15 mouse cellular contexts compared by ENCODE assay signal in the genomic region with DNA sequence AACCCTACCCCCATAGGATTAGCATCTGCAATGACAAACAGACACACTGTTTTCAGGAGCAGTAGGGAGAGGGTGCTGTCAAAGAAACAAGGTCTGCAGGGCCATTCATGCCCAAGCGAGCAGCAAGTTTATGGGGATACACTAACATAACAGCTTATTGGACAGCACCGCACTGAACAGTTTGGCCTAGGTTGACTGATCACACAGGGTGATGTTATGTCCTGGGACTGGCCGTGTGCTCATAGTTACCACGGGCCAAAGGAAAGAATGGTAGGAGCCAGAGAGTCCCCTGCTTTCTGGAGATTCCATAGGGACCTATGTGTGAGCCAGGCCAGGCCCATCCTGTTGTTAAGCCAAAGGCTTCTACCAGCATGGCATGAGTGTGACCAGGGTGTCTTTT.
DNase-seq lines count a peak whose midpoint lies in the region; ATAC-seq lines count a peak whose summit lies in the region.
"Had no signal": no experiment of that assay in that cellular context is flagged by ENCODE, and none has a peak within 500 bp of the region (broad histone marks: within the 10 kb centered on the region; RNA-seq: fewer than 3 reads in every experiment).

No protein-coding gene starts in this region.

- no peaks in the 10 kb centered on the region for H3K27me3 ChIP-seq in forebrain, embryonic 12.5 days
- no peaks in the 10 kb centered on the region for H3K27me3 ChIP-seq in forebrain, embryonic 11.5 days (ENCODE audit: control insufficient read depth, insufficient read depth, low read length)
- no peaks in the 10 kb centered on the region for H3K27me3 ChIP-seq in kidney, embryonic 16.5 days (ENCODE audit: insufficient read depth, low read length)
- H3K27me3 ChIP-seq in embryonic facial prominence, embryonic 14.5 days (replicated peaks; ENCODE audit: control insufficient read depth, insufficient read depth, low read length): no peaks in the 10 kb centered on the region
- H3K27me3 ChIP-seq in limb, embryonic 15.5 days: no peaks in the 10 kb centered on the region
- H3K27me3 ChIP-seq: liver, embryonic 13.5 days; lung, embryonic 15.5 days had no signal

- no peak for ATAC-seq in forebrain, embryonic 12.5 days (ENCODE audit: low FRiP score)
- ATAC-seq in forebrain, embryonic 11.5 days (replicated peaks; ENCODE audit: low FRiP score): no peak
- 0 out of 2 replicates have a peak, but pooled peaks have one; percentile 57 for ATAC-seq in kidney, embryonic 16.5 days (ENCODE audit: low FRiP score, low TSS enrichment)
- ATAC-seq in embryonic facial prominence, embryonic 14.5 days (ENCODE audit: low read depth): no peak
- no peak for ATAC-seq in limb, embryonic 15.5 days (ENCODE audit: insufficient number of reproducible peaks, low FRiP score, low TSS enrichment, low read depth)

- H3K4me2 ChIP-seq in forebrain, embryonic 12.5 days: no peak overlapping the region
- no peak overlapping the region for H3K4me2 ChIP-seq in forebrain, embryonic 11.5 days (ENCODE audit: low read depth, low read length, severe bottlenecking)
- no peak overlapping the region for H3K4me2 ChIP-seq in kidney, embryonic 16.5 days (replicated peaks; ENCODE audit: low read depth, low read length)
- H3K4me2 ChIP-seq in embryonic facial prominence, embryonic 14.5 days (ENCODE audit: low read depth, low read length): no peak overlapping the region
- no peak overlapping the region for H3K4me2 ChIP-seq in limb, embryonic 15.5 days
- H3K4me2 ChIP-seq: liver, embryonic 13.5 days; lung, embryonic 15.5 days had no signal

- H3K4me3 ChIP-seq in forebrain, embryonic 12.5 days (replicated peaks): no peak overlapping the region
- no peak overlapping the region for H3K4me3 ChIP-seq in forebrain, embryonic 11.5 days (ENCODE audit: low read depth, low read length)
- no peak overlapping the region for H3K4me3 ChIP-seq in kidney, embryonic 16.5 days (ENCODE audit: low read length)
- no peak overlapping the region for H3K4me3 ChIP-seq in embryonic facial prominence, embryonic 14.5 days (ENCODE audit: low read depth, low read length)
- no peak overlapping the region for H3K4me3 ChIP-seq in limb, embryonic 15.5 days
- H3K4me3 ChIP-seq: heart, adult 2 months; liver, embryonic 13.5 days; lung, embryonic 15.5 days had no signal

- WGBS in forebrain, embryonic 12.5 days: 87% methylated on average over 4 of the region's 4 CpGs
- WGBS in forebrain, embryonic 11.5 days: 92% methylated on average over 4 of the region's 4 CpGs
- WGBS in kidney, embryonic 16.5 days: 61% methylated on average over 4 of the region's 4 CpGs
- WGBS in embryonic facial prominence, embryonic 14.5 days: 84% methylated on average over 4 of the region's 4 CpGs
- WGBS in limb, embryonic 15.5 days: 70% methylated on average over 4 of the region's 4 CpGs

- H3K4me1 ChIP-seq in forebrain, embryonic 12.5 days: peaks cover 15% of the 10 kb centered on the region
- no peaks in the 10 kb centered on the region; the same call in 1 of the 2 replicates for H3K4me1 ChIP-seq in forebrain, embryonic 11.5 days (replicated peaks; ENCODE audit: control insufficient read depth, insufficient read depth, low read length)
- H3K4me1 ChIP-seq in kidney, embryonic 16.5 days (ENCODE audit: insufficient read depth, low read length): peaks cover 15% of the 10 kb centered on the region; the same call in 1 of the 2 replicates
- peaks cover 18% of the 10 kb centered on the region for H3K4me1 ChIP-seq in embryonic facial prominence, embryonic 14.5 days (ENCODE audit: control insufficient read depth, insufficient read depth, low read length)
- peaks cover 30% of the 10 kb centered on the region for H3K4me1 ChIP-seq in limb, embryonic 15.5 days
- H3K4me1 ChIP-seq: liver, embryonic 13.5 days had no signal

- no peak overlapping the region for H3K9ac ChIP-seq in forebrain, embryonic 12.5 days
- H3K9ac ChIP-seq in forebrain, embryonic 11.5 days (ENCODE audit: low read length): no peak overlapping the region
- no peak overlapping the region for H3K9ac ChIP-seq in kidney, embryonic 16.5 days (replicated peaks; ENCODE audit: low read length)
- H3K9ac ChIP-seq in embryonic facial prominence, embryonic 14.5 days (ENCODE audit: low read depth, low read length): no peak overlapping the region
- no peak overlapping the region for H3K9ac ChIP-seq in limb, embryonic 15.5 days
- H3K9ac ChIP-seq: liver, embryonic 13.5 days; lung, embryonic 15.5 days had no signal

- no peak for DNase-seq in forebrain, embryonic 11.5 days (ENCODE audit: low spot score)
- no peak for DNase-seq in kidney, adult 11 months
- DNase-seq in embryonic facial prominence, embryonic 14.5 days (ENCODE audit: low spot score): no peak
- DNase-seq in thymus, postnatal 36 days: no peak
- no peak for DNase-seq in cerebellum, postnatal 25 days
- DNase-seq: cerebellum, adult 9-11 months; heart, adult 2 months; kidney, adult 8-10 months; liver, embryonic 13.5 days; thymus, postnatal 4 days had no signal

- no peaks in the 10 kb centered on the region for H3K9me3 ChIP-seq in forebrain, embryonic 12.5 days
- no peaks in the 10 kb centered on the region for H3K9me3 ChIP-seq in forebrain, embryonic 11.5 days (ENCODE audit: control insufficient read depth, low read length)
- H3K9me3 ChIP-seq in kidney, embryonic 16.5 days (ENCODE audit: low read length): no peaks in the 10 kb centered on the region
- no peaks in the 10 kb centered on the region for H3K9me3 ChIP-seq in embryonic facial prominence, embryonic 14.5 days (ENCODE audit: control insufficient read depth, low read length)
- no peaks in the 10 kb centered on the region for H3K9me3 ChIP-seq in limb, embryonic 15.5 days
- H3K9me3 ChIP-seq: liver, embryonic 13.5 days; lung, embryonic 15.5 days had no signal

- H3K36me3 ChIP-seq in forebrain, embryonic 12.5 days (replicated peaks): no peaks in the 10 kb centered on the region
- H3K36me3 ChIP-seq in forebrain, embryonic 11.5 days (ENCODE audit: control insufficient read depth, insufficient read depth, low read length): no peaks in the 10 kb centered on the region
- no peaks in the 10 kb centered on the region for H3K36me3 ChIP-seq in kidney, embryonic 16.5 days (ENCODE audit: insufficient read depth, low read length)
- H3K36me3 ChIP-seq in embryonic facial prominence, embryonic 14.5 days (ENCODE audit: control insufficient read depth, insufficient read depth, low read length): no peaks in the 10 kb centered on the region
- no peaks in the 10 kb centered on the region for H3K36me3 ChIP-seq in limb, embryonic 15.5 days
- H3K36me3 ChIP-seq: liver, embryonic 13.5 days; lung, embryonic 15.5 days had no signal

- H3K27ac ChIP-seq in forebrain, embryonic 12.5 days: 0 out of 2 replicates have a peak overlapping the region, but pooled peaks have one; percentile 63
- H3K27ac ChIP-seq in forebrain, embryonic 11.5 days (ENCODE audit: low read depth, low read length): no peak overlapping the region
- no peak overlapping the region for H3K27ac ChIP-seq in kidney, embryonic 16.5 days (ENCODE audit: low read length)
- 0 out of 2 replicates have a peak overlapping the region, but pooled peaks have one; percentile 80 for H3K27ac ChIP-seq in embryonic facial prominence, embryonic 14.5 days (replicated peaks; ENCODE audit: low read depth, low read length)
- H3K27ac ChIP-seq in limb, embryonic 15.5 days: 0 out of 2 replicates have a peak overlapping the region, but pooled peaks have one; percentile 65
- H3K27ac ChIP-seq: heart, adult 2 months; liver, embryonic 13.5 days; lung, embryonic 15.5 days; macrophage had no signal

Comparison
In these comparisons a context has a peak if more than half of its experiments do, and no peak if none do; other contexts are left out.
1. H3K27ac ChIP-seq: peak in forebrain, embryonic 12.5 days (single experiment), embryonic facial prominence, embryonic 14.5 days (single experiment) and limb, embryonic 15.5 days (single experiment); none in forebrain, embryonic 11.5 days (single experiment) and kidney, embryonic 16.5 days (single experiment).